Mouse (Mus musculus): ENCODE results near the gene Adamtsl4.

Gene Adamtsl4

DNA sequence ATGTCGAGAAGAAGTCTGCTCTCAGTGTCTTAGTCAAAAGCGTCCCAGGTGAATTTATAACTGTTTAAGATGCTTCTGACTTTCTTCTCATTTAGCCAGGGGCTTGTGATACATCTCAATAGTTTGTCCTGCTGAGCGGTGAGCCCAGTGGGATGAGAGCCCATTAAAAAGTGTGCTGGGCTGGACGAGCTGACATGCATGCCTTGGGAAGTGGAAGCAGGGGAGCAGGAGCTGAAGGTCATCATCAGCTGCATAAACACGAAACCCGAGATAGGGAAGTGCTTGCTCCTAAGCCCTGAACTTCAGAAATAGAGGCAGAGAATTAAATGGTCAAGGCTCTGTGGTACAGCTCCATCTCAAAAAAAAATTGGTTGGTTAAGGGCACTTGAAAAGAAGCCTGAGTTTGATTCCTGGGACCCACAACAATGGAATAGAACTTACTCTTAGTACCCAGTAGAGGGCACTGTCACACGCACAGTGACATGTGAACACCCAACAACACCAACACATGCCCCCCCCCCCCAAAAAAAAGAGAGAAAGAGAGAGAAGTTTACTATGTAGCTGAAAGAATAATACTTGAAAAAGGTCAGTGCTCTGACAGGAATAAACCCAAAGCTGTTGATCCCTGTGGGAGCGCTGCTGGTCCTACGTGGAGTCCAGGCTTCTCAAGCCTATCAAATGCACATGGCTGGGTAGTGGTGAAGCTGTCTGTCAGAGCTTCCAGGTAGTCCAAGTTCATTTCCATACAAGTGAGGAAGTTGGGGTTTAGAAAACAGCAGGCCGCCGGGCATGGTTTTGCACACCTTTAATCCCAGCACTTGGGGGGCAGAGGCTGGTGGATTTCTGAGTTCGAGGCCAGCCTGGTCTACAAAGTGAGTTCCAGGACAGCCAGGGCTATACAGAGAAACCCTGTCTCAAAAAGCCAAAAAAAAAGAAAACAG, 54.8 kb downstream of the Adamtsl4 start:
- peak; percentile 44 for DNase-seq (ENCODE audit: low spot score)

DNA sequence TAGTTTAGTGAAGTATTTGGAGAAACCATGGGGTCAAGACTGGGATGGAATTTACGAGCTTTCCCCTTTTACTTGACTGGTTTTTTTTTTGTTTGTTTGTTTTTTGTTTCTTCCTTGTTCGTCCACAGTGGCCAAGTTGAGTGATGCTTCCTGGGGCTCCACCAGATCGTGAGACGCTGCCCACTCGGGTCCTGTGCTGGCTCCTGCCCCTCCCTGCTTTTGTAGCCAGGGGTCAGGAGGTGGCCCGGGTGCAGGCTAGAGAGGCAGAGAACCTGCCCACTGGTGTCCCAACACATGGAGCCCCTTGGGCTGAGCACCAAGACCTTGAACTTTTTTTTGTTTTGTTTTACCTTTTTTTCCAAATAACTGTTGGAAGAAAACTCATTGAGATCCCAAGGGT, 56.4 kb downstream of the Adamtsl4 start:
- no peak for DNase-seq (ENCODE audit: low spot score)

DNA sequence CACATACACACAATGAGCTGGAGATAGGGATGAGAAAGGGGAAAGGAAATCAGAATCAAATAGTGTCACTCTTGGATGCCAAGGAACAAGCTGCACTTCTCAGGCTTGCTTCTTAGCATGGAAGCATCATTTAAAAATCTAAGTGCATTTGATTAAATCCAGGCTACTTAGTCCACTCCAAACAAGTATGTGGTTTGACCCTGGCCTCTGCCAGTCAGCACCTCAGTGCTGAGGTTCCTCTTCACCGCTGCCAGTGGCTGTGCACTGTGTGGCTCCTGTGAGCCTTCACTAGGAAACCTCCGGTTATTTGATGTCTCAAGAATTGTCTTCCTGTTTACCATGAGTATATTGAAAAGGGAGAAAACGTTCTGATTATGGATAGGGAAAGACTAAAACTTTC, 56.9 kb downstream of the Adamtsl4 start:
- no peak for DNase-seq (ENCODE audit: low spot score)

DNA sequence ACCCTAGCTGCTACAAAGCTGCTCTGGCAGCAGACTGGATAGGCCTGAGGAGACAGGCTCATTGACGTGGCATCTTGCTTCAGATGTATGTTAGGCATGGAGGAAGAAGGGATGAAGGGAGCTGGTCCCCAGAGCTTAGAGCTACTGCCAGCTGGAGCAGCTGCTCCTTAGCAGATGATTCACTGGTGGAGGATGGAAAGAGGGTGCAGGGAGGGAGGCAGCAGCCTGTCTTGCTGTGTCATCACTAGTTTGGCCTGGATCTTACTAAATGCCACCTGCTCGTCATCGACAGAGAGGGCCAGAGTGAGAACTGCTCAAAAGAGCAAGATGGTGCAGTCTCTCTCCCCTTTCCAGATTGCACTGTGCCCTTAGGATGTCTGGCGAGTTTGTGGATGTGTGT, 58.0 kb downstream of the Adamtsl4 start:
- no peak for DNase-seq (ENCODE audit: low spot score)

DNA sequence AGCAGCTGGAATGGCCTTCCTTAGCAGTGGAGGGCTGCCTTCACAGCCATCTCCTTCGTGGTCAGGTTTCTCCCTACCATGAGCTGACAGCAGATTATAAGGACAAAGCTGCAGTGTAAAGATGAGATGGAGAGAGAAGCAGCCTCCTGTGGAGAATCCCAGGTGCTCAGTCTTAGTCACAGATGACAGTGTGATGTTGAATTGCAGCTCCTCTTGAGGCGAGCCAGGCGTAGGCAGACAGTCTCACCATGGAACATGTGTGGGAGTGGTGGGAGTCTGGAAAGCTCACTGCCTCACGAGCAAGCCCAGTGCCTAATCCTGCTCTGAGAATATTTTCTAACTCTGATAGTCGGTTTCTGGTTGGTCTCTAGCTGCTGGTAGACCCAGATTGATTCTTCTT, 60.0 kb downstream of the Adamtsl4 start:
- no peak for DNase-seq (ENCODE audit: low spot score)

All from embryo, embryonic 10 days (tissue).